Mouse (Mus musculus) retina, postnatal 1 day (tissue): ENCODE measurements around the gene Hsd17b1.
A peak's percentile ranks its signal among the peaks of the same experiment; 100 is the strongest.

Source experiments
- DNase-seq: peaks from one replicate; pipeline ENCODE4 v3.0.0-alpha.2; 2012

Gene Hsd17b1

GRCm38 (mm10) chr11:101062165-101062884 lies 15.9 kb upstream of the Hsd17b1 start:
- no peak for DNase-seq

DNA sequence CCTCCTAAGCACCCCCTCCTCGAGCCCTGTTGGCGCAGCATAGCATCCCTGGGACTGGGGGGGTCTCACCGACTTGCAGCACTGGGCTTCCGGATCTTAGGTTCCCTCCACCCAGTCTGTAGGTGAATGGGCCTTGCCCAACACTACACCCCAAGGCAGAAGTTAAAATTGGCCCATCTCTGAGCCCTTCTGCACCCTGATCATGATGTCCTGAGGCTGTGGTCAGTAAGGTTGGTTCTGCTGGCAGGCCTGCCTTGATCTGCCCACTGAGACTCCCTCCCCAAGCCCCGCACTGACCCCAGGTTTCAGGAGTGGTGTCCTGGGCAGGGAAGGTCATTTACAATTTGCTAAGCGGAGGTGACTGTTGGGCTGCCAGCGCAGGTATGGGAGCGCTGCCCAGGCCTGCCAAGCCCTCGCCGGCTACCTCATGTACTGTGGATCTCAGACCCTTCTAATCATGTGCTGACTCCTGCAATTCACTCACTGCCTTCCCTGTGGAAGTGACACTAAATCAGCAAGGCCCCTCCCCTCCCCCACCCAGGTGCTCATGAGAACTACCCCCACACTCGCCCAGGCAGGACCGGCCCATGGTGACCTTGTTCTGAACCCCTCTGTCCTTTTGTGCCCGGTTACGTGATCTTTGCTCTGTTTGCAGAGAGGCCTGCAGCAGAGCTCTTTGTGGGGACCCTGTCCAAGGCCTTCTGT lies 15.1 kb upstream of the Hsd17b1 start:
- DNase-seq: no peak

DNA sequence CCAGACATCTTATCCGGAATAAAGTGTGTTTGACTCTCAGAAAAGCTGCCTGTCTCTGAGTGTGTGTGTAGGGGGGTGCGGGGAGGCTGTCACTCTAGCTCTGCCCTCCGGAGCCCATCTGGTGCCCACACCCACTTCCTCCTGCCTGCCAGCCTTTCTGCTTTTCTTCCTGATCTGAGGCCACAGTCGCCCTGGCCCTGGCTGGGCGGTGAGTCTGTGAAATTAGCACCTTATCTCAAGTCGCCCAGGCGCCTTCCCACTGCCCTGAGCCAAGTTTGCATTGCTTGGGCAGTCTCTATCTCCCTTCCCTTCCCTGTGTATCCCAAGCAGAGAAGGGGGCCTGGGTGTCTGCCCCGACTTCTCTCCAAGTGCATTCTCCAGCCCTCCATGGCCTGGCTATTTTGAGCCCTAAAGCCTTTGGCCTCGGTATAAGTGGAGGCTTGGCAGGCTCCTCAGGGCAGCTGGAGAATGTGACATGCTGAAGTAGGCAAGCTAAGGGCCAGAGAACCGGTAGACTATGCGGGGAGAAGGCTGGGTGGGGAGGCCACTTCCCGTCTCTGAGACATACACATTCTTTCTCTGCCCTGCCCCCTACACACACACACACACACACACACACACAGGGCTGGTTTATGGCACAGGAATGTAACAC lies 14.4 kb upstream of the Hsd17b1 start:
- no peak for DNase-seq

DNA sequence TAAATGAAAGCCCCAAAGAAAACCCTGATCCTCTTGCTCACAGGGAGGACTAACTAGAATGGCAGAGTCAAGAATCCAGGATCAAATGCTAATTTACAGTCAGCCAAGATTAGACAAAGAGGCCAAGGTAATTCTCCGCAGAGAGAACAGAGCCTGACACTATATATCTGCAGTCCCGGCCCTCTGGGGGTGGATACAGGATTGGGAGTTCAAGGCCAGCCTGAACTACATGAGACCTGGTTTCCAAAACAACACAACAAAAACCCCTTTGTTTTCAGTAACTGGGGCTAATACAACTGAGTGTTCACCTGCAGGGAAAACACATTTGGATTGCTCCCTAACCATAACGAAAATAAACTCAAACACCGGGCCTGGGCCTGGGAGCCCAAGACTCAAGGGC lies 13.7 kb upstream of the Hsd17b1 start:
- no peak for DNase-seq

GRCm38 (mm10) chr11:101065002-101065401 lies 13.2 kb upstream of the Hsd17b1 start:
- DNase-seq: no peak

DNA sequence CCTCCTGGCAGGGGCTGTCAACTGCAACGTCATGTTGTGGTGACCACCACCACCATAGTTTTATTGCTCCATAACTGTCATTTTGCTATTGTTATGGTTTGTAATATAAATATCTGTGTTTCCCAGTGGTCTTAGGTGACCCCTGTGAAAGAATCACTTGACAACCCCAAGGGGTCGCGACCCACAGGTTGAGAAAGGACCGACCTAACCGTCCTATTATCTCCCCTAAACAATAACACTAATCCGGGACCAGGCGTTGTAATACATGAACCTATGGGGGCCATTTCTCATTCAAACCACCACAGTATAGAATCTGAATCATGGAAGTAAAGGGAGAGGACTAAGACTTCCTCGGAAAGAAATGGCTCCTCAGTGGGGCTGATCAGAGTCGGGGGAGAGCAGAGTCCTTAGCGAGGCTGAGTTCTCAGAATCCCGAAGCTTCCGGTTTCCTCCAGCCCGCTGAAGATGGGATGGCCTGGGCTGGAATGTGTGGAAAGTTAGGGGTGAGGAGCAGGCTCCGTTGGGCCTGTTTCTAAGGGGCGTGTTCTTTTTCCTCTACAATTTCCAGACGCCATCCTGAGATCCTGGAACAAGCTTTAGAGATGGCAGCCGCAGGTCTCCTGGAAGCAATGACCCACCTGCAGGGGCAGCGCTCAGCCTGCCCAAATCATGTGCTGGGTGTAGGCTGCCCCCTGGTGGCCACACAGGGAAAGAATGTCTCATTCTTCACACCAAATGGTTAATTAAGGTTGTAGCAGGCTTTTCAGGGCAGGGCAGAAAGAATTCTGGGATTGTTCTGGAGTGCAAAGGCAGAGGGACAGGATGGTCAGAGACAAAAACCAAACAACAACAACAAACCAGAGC lies 11.4 kb upstream of the Hsd17b1 start:
- DNase-seq: peak; percentile 90

GRCm38 (mm10) chr11:101069391-101070188 lies 8.6 kb upstream of the Hsd17b1 start, which contains the start of gene Naglu:
Gene Naglu, plus strand, starts transcription at chr11:101070012.
- DNase-seq: peak; percentile 96

DNA sequence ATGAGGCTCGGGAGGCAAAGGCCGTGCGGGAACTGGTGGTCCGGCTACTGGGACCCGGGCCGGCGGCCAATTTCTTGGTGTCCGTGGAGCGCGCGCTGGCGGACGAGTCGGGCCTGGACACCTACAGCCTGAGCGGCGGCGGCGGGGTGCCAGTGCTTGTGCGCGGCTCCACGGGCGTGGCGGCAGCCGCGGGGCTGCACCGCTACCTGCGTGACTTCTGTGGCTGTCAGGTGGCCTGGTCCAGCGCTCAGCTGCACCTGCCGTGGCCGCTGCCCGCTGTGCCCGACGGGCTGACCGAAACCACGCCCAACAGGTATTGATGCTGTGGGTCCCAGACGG lies 8.1 kb upstream of the Hsd17b1 start:
- DNase-seq: no peak

DNA sequence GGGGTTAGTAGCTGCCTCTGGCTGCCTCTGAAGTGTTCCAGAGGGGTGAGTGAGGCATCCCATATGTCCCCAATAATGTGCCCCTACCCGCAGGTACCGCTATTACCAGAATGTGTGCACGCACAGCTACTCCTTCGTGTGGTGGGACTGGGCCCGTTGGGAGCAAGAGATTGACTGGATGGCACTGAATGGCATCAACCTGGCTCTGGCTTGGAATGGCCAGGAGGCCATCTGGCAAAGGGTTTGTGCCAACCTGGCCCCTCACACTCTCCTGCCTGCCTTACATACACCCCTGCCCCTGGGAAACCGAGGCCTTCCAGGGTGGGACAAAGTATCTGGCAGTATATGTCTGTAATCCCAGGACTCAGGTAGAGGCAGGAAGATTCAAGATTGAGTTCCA lies 7.2 kb upstream of the Hsd17b1 start:
- no peak for DNase-seq

DNA sequence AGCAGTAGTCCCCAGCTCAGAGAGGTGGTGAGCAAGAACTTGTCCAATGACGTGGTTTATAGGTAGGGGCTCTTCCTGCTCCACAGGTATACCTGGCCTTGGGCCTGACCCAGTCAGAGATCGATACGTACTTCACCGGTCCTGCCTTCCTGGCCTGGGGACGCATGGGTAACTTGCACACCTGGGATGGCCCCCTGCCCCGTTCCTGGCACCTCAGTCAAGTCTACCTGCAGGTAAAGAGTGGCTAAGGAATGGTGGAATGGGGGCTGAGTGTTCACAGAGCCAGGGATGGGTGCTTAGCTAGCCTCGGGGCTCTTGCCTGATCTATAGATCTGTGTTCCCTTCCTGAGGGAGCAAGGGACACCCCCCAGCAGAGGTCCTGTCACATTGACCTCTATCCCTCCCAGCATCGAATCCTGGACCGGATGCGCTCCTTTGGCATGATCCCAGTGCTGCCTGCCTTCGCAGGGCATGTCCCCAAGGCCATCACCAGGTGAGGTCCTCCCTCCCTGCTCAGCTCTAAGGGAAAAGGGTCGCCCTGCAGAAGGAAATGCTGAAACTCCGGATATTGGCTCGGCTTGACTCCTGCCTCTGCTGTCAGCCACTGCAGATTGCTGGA lies 6.3 kb upstream of the Hsd17b1 start:
- no peak for DNase-seq

DNA sequence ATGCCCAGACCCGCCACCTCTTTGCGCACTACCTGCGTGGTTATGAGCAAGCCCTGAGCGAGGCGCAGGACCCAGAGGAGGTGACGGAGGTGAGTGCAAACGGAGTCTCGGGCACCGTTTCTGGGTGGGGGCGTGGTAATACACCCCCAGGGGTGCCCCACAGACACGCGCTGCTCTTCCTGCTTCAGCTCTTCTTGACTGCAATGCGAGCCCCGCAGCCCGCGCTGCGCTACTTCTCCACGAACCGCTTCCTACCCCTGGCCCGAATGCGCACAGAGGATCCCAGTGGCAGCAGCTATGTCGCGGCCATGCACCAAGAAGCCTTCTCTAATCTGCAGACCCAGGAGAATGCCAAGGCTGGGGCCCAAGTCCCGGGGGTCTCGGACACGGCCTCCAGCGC lies 1.5 kb downstream of the Hsd17b1 start:
- DNase-seq: no peak

GRCm38 (mm10) chr11:101080421-101080820 lies 2.2 kb downstream of the Hsd17b1 start:
- DNase-seq: no peak

DNA sequence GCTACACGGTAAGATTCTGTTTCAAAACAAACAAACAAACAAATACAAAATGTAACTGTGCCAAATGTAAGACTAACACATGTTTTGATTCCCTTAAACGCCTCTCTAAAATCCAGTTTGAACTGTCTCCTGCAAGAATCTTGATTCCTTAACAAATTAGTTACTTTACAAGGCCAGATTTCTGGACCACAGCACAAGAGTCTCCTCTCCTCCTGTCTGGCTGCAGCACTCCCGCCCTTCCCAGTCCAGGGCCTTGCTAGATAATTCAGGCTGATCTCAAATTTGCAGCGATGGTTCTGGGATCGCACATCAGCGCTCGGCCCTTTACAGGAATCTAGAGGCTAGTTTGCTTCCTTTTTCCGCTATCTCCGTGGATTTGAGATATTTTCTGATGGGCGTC lies 3.4 kb downstream of the Hsd17b1 start:
- DNase-seq: no peak

GRCm38 (mm10) chr11:101082208-101083082 lies 4.2 kb downstream of the Hsd17b1 start, which contains the start of gene Coasy:
Gene Coasy, plus strand, starts transcription at chr11:101082565.
- DNase-seq: peak; percentile 96

- DNase-seq: no peak
These were observed 5.0 kb downstream of the Hsd17b1 start for GRCm38 (mm10) chr11:101083083-101083697.

DNA sequence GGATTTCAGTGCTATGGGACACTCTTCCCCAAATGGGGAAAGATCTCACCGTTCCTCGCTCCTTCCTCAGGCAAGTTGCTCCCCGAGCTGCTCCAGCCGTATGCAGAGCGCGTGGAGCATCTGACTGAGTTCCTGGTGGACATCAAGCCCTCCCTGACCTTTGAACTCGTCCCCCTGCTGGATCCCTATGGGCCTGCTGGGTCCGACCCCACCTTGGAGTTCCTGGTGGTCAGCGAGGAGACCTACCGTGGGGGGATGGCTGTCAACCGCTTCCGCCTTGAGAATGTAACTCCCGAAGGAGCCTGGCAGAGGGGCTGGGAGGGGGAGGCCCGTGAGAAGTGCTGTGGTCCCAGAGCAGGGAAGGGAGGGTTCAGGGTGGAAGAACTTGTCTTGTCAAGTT lies 6.0 kb downstream of the Hsd17b1 start:
- no peak for DNase-seq

- DNase-seq: no peak
These were observed 6.6 kb downstream of the Hsd17b1 start for GRCm38 (mm10) chr11:101084811-101085210.

GRCm38 (mm10) chr11:101085617-101086322 lies 7.6 kb downstream of the Hsd17b1 start:
- DNase-seq: no peak

DNA sequence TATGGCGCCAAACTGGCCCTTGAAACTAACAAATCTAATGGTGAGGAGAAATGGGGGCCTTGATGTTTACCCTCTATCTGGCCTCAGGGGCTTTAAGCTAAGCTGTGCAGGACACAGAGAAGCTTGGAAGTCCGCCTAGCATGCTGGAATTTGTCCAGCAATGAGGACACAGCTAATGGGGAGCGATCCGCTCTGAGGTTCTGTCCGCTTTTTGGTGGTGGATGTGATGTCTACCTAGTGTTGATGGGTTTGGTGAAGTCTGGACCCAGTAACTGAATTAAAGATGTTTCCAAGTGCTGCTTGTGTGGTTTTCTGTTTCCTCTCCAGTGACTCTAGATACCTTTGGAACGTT lies 8.1 kb downstream of the Hsd17b1 start:
- DNase-seq: no peak
